Mouse (Mus musculus) midbrain, embryonic 15.5 days (tissue): ENCODE measurements around the gene Ddx59. TPM values are rescaled to one million over a fixed set of nuclear protein-coding genes. Genes with fewer than 3 reads are reported as not detected.

Source experiments
- ATAC-seq: fragments of 200-750 bp; cut with Nextera tagmentation; replicated peaks from 2 replicates; pipeline ENCODE4 v1.8.0; 2017; ENCODE audit warnings: moderate TSS enrichment
- H3K27ac ChIP-seq: fragments of 300-500 bp; sonication (generic); 2 replicates; pipeline ENCODE4 v1.5.1; 2015; ENCODE audit warnings: mild to moderate bottlenecking, inconsistent platforms
- H3K27me3 ChIP-seq: fragments of 300-500 bp; sonication (generic); replicated peaks from 2 replicates; pipeline ENCODE4 v1.6.1; 2015; ENCODE audit warnings: inconsistent platforms
- H3K36me3 ChIP-seq: fragments of 300-500 bp; sonication (generic); replicated peaks from 2 replicates; pipeline ENCODE4 v1.6.1; 2015; ENCODE audit warnings: inconsistent platforms
- H3K4me1 ChIP-seq: fragments of 300-500 bp; sonication (generic); 2 replicates; pipeline ENCODE4 v1.6.1; 2015; ENCODE audit warnings: inconsistent platforms
- H3K4me2 ChIP-seq: fragments of 300-500 bp; sonication (generic); 2 replicates; pipeline ENCODE4 v1.6.1; 2015; ENCODE audit warnings: inconsistent platforms, mild to moderate bottlenecking, moderate library complexity
- H3K4me3 ChIP-seq: fragments of 300-500 bp; sonication (generic); 2 replicates; pipeline ENCODE4 v1.5.1; 2015; ENCODE audit warnings: mild to moderate bottlenecking, inconsistent platforms
- H3K9ac ChIP-seq: fragments of 300-500 bp; sonication (generic); 2 replicates; pipeline ENCODE4 v1.6.1; 2015; ENCODE audit warnings: mild to moderate bottlenecking, inconsistent platforms
- H3K9me3 ChIP-seq: fragments of 300-500 bp; sonication (generic); 2 replicates; pipeline ENCODE4 v1.6.1; 2016; ENCODE audit warnings: inconsistent platforms
- WGBS: fragments of 180-500 bp; shearing (Covaris S2); methylation state at CpG from one replicate; pipeline ENCODE4 v1.1.7; 2015; ENCODE audit warnings: mixed read lengths; 5-methylcytosine and 5-hydroxymethylcytosine counted together
- polyA plus RNA-seq: library from polyadenylated mRNA; unstranded; fragments of >200 nt; fragmentation: Nextera tagmentation; extraction: Ambion mirVana; gene quantifications from 2 replicates; pipeline ENCODE4 v1.2.1, GENCODE M21; 2015

Gene Ddx59
- polyA plus RNA-seq, 1 experiment from 2014 or later, result 17.2 TPM

DNA sequence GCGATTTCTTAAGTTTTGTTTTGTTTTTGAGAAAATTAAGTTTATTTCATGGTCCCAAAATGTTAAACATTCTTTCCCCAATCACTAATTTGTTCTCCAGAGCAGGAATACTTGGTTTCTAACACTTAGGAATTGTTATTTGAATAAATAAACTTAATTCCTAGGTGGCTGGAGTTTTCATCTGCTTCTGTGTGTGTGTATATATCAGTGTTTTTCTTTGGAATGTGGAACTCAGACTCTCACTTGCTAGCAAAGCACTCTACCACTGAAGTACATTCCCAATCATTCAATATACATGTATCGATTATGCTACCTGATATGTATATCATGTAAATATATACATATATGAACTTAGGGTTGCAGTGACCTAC lies 670 bp downstream of the Ddx59 start:
- no peaks in the 10 kb centered on the region for H3K27me3 ChIP-seq
- peak overlapping the region; percentile 76; the same call in 1 of the 2 replicates for H3K9ac ChIP-seq
- no peak for ATAC-seq
- peak overlapping the region; percentile 76 for H3K4me3 ChIP-seq
- H3K4me2 ChIP-seq, result peak overlapping the region; percentile 52
- peaks cover 7% of the 10 kb centered on the region for H3K4me1 ChIP-seq
- 49% methylated on average over 2 of the region's 2 CpGs for WGBS
- no peaks in the 10 kb centered on the region for H3K36me3 ChIP-seq
- no peak overlapping the region for H3K27ac ChIP-seq
- no peaks in the 10 kb centered on the region for H3K9me3 ChIP-seq

DNA sequence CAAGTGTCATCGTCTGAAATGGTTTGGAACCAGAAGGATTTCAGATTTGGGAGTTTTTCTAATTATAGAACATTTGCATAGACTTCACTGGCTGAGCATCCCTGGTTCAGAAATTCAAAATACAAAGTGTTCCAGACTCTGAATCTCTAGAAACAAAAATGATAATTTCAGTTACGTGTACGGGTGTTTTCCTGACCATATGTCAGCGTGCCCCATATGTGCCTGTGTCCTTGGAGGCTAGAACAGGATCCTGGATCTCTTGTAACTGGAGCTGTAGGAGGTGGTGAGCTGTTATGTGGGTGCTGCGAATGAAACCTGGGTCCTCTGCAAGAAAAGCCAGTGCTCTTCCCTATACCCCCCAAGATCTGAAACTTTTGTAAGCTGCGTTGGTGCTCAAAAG lies 3.3 kb downstream of the Ddx59 start:
- peaks cover 7% of the 10 kb centered on the region for H3K4me1 ChIP-seq
- 96% methylated on average over 6 of the region's 6 CpGs for WGBS
- no peaks in the 10 kb centered on the region for H3K27me3 ChIP-seq
- no peak for ATAC-seq
- H3K4me3 ChIP-seq, result no peak overlapping the region
- no peak overlapping the region for H3K27ac ChIP-seq
- H3K36me3 ChIP-seq, result no peaks in the 10 kb centered on the region; the same call in 1 of the 2 replicates
- no peak overlapping the region for H3K9ac ChIP-seq
- no peak overlapping the region for H3K4me2 ChIP-seq
- H3K9me3 ChIP-seq, result no peaks in the 10 kb centered on the region

GRCm38 (mm10) chr1:136427166-136427969 lies 12.3 kb downstream of the Ddx59 start:
- 83% methylated on average over 11 of the region's 11 CpGs for WGBS
- no peak overlapping the region for H3K4me2 ChIP-seq
- no peak overlapping the region for H3K4me3 ChIP-seq
- no peaks in the 10 kb centered on the region for H3K27me3 ChIP-seq
- no peak overlapping the region for H3K9ac ChIP-seq
- no peaks in the 10 kb centered on the region for H3K36me3 ChIP-seq
- H3K9me3 ChIP-seq, result no peaks in the 10 kb centered on the region
- ATAC-seq, result no peak
- no peaks in the 10 kb centered on the region for H3K4me1 ChIP-seq
- H3K27ac ChIP-seq, result no peak overlapping the region

DNA sequence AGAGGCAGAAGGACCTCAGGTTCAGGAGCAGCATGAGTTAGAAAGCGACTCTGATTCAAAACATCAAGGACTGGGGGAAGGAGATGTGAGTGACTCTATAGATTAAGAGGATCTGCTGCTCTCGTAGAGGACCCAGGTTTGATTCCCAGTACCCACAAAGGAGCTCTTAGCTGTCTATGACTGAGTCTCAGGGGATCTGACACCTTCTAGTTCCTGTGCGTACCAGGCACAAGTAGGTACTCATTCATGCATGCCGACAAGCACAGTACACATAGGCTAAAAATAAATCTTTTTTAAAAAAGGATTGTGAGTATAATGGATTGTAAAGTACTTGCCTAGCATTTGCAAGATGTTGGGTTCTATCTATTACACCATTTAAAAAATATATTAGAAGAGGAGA lies 13.9 kb downstream of the Ddx59 start:
- WGBS, result 87% methylated on average over 4 of the region's 4 CpGs
- no peak for ATAC-seq
- no peak overlapping the region for H3K27ac ChIP-seq
- H3K9ac ChIP-seq, result no peak overlapping the region
- H3K36me3 ChIP-seq, result 0 out of 2 replicates have a peak, but pooled peaks cover 3% of the 10 kb centered on the region
- H3K4me1 ChIP-seq, result no peaks in the 10 kb centered on the region
- no peaks in the 10 kb centered on the region for H3K9me3 ChIP-seq
- H3K27me3 ChIP-seq, result no peaks in the 10 kb centered on the region
- H3K4me2 ChIP-seq, result no peak overlapping the region
- H3K4me3 ChIP-seq, result no peak overlapping the region

GRCm38 (mm10) chr1:136430126-136430818 lies 15.2 kb downstream of the Ddx59 start:
- no peaks in the 10 kb centered on the region for H3K9me3 ChIP-seq
- H3K27ac ChIP-seq, result no peak overlapping the region
- no peak overlapping the region for H3K4me3 ChIP-seq
- H3K4me1 ChIP-seq, result no peaks in the 10 kb centered on the region
- ATAC-seq, result no peak
- no peaks in the 10 kb centered on the region for H3K27me3 ChIP-seq
- 73% methylated on average over 7 of the region's 7 CpGs for WGBS
- no peak overlapping the region for H3K9ac ChIP-seq
- 0 out of 2 replicates have a peak, but pooled peaks cover 3% of the 10 kb centered on the region for H3K36me3 ChIP-seq
- no peak overlapping the region for H3K4me2 ChIP-seq

- H3K4me3 ChIP-seq, result no peak overlapping the region
- H3K9me3 ChIP-seq, result no peaks in the 10 kb centered on the region
- H3K36me3 ChIP-seq, result no peaks in the 10 kb centered on the region
- no peaks in the 10 kb centered on the region for H3K27me3 ChIP-seq
- 84% methylated on average over 7 of the region's 7 CpGs for WGBS
- H3K4me2 ChIP-seq, result no peak overlapping the region
- no peak for ATAC-seq
- no peak overlapping the region for H3K27ac ChIP-seq
- H3K9ac ChIP-seq, result no peak overlapping the region
- H3K4me1 ChIP-seq, result no peaks in the 10 kb centered on the region
Observed at GRCm38 (mm10) chr1:136440741-136441140, 25.7 kb downstream of the Ddx59 start.

GRCm38 (mm10) chr1:136442809-136443208 lies 27.7 kb downstream of the Ddx59 start:
- Histone ChIP-seq H3K4me2 (no peak overlapping the region), H3K36me3 (no peaks in the 10 kb centered on the region)
- ATAC-seq, result no peak

GRCm38 (mm10) chr1:136444555-136445255 lies 29.6 kb downstream of the Ddx59 start:
- Histone ChIP-seq H3K27ac (no peak overlapping the region), H3K36me3 (no peaks in the 10 kb centered on the region), H3K4me1 (no peaks in the 10 kb centered on the region), H3K9ac (no peak overlapping the region), H3K4me3 (no peak overlapping the region), H3K4me2 (no peak overlapping the region), H3K27me3 (no peaks in the 10 kb centered on the region), H3K9me3 (no peaks in the 10 kb centered on the region)
- ATAC-seq, result no peak
- 91% methylated on average over 12 of the region's 12 CpGs for WGBS

More at GRCm38 (mm10) chr1:136442809-136443208, 27.7 kb downstream of the Ddx59 start:
- WGBS, result 79% methylated on average over 9 of the region's 9 CpGs
- no peaks in the 10 kb centered on the region for H3K27me3 ChIP-seq
- H3K27ac ChIP-seq, result no peak overlapping the region
- H3K9me3 ChIP-seq, result no peaks in the 10 kb centered on the region
- no peaks in the 10 kb centered on the region for H3K4me1 ChIP-seq
- H3K4me3 ChIP-seq, result no peak overlapping the region
- H3K9ac ChIP-seq, result no peak overlapping the region

DNA sequence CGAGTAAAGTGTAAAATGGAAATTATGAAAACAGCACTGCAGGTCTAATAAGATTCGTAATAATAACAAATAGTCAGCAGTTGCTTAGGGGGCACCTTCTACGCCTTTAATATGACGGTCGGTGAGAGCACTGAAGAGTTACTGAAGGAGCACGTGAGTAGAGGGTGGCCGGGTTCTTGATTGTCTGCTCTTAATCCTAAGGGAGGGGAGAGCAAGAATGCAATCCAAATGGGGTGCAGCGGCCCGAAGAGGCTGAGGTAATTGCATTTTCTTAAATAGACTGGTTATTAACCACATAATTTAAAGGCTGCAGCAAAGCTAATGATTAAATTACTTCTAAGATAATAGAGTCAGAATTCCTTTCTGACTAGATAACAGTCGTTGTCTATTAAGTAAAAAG lies 31.9 kb downstream of the Ddx59 start:
- no peak for ATAC-seq
- 57% methylated on average over 10 of the region's 10 CpGs for WGBS
- Histone ChIP-seq H3K4me3 (no peak overlapping the region), H3K27ac (no peak overlapping the region), H3K36me3 (no peaks in the 10 kb centered on the region), H3K9me3 (no peaks in the 10 kb centered on the region), H3K4me1 (no peaks in the 10 kb centered on the region), H3K9ac (no peak overlapping the region), H3K27me3 (no peaks in the 10 kb centered on the region), H3K4me2 (no peak overlapping the region)

- H3K9me3 ChIP-seq, result no peaks in the 10 kb centered on the region
- ATAC-seq, result no peak
- H3K27me3 ChIP-seq, result no peaks in the 10 kb centered on the region
- H3K4me2 ChIP-seq, result no peak overlapping the region
- no peak overlapping the region for H3K4me3 ChIP-seq
- no peaks in the 10 kb centered on the region for H3K36me3 ChIP-seq
- no peaks in the 10 kb centered on the region for H3K4me1 ChIP-seq
- WGBS, result 75% methylated on average over 4 of the region's 4 CpGs
- no peak overlapping the region for H3K9ac ChIP-seq
- H3K27ac ChIP-seq, result no peak overlapping the region
Observed at GRCm38 (mm10) chr1:136447338-136447737, 32.3 kb downstream of the Ddx59 start.

DNA sequence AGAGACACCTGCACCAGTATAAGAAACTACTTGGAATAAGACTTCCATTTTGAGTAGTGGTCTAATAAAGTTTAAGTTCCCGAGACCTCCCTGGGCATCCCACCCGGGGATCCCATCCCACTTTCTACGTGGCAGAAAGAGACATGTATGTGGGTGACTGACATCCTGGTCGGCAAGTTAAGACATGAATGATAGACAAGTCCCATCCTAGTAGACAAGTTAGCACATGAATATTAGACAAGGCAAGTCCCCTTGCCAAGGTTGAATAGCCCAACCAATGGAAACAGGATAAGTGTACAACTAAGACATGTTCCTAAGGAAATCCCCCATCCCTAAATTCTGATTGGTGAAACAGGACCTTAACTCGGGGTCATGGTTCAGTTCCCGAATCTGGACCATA lies 34.5 kb downstream of the Ddx59 start:
- Histone ChIP-seq H3K4me2 (no peak overlapping the region), H3K27me3 (no peaks in the 10 kb centered on the region), H3K9ac (no peak overlapping the region), H3K4me1 (no peaks in the 10 kb centered on the region), H3K9me3 (no peaks in the 10 kb centered on the region), H3K4me3 (no peak overlapping the region), H3K27ac (no peak overlapping the region), H3K36me3 (no peaks in the 10 kb centered on the region)
- WGBS, result 95% methylated on average over 6 of the region's 6 CpGs
- ATAC-seq, result no peak

- Histone ChIP-seq H3K27me3 (no peaks in the 10 kb centered on the region), H3K36me3 (no peaks in the 10 kb centered on the region), H3K9me3 (no peaks in the 10 kb centered on the region), H3K4me1 (no peaks in the 10 kb centered on the region), H3K27ac (no peak overlapping the region), H3K4me3 (no peak overlapping the region), H3K4me2 (no peak overlapping the region), H3K9ac (no peak overlapping the region)
- WGBS, result 89% methylated on average over 5 of the region's 5 CpGs
- no peak for ATAC-seq
Observed at GRCm38 (mm10) chr1:136450206-136450605, 35.1 kb downstream of the Ddx59 start.
